Mouse (Mus musculus) olfactory bulb, adult 2 months (tissue): ENCODE results near the gene Rpl31. TPM values are rescaled to one million over a fixed set of nuclear protein-coding genes. Genes with fewer than 3 reads are reported as not detected.

ENCODE experiments used
- H3K27ac ChIP-seq: fragments of 200-500 bp; 2 replicates; pipeline ENCODE4 v1.5.1; 2012; ENCODE audit warnings: low read depth, low read length; ENCODE audit not compliant: insufficient read depth
- H3K4me1 ChIP-seq: fragments of 200-500 bp; 2 replicates; pipeline ENCODE4 v1.6.1; 2012; ENCODE audit warnings: low read length; ENCODE audit not compliant: control insufficient read depth, insufficient read depth
- H3K4me3 ChIP-seq: fragments of 200-500 bp; 2 replicates; pipeline ENCODE4 v1.5.1; 2012; ENCODE audit warnings: mild to moderate bottlenecking, low read depth, low read length, moderate library complexity; ENCODE audit not compliant: insufficient read depth
- CTCF ChIP-seq: fragments of 200-500 bp; IDR thresholded peaks from 2 replicates; pipeline ENCODE4 v1.5.1; 2012; ENCODE audit warnings: low read depth, mild to moderate bottlenecking, low read length, moderate library complexity; ENCODE audit not compliant: insufficient read depth
- POLR2A ChIP-seq: fragments of 200-500 bp; IDR thresholded peaks from 2 replicates; pipeline ENCODE4 v1.6.1; 2012; ENCODE audit warnings: mild to moderate bottlenecking, low read depth, low read length, moderate library complexity; ENCODE audit not compliant: insufficient read depth
- WGBS: fragments of 180-500 bp; shearing (Covaris S2); methylation state at CpG from one replicate; pipeline ENCODE4 v1.1.7; 2018; 5-methylcytosine and 5-hydroxymethylcytosine counted together
- polyA plus RNA-seq: library from polyadenylated mRNA; stranded (reverse); fragments of >200 nt; gene quantifications from 2 replicates; pipeline ENCODE4 v1.2.4, GENCODE M21; 2012; ENCODE audit warnings: low replicate concordance; ENCODE audit not compliant: missing spikeins, insufficient read depth, insufficient read length

Gene Rpl31
- polyA plus RNA-seq, 1 experiment: 807 TPM

DNA sequence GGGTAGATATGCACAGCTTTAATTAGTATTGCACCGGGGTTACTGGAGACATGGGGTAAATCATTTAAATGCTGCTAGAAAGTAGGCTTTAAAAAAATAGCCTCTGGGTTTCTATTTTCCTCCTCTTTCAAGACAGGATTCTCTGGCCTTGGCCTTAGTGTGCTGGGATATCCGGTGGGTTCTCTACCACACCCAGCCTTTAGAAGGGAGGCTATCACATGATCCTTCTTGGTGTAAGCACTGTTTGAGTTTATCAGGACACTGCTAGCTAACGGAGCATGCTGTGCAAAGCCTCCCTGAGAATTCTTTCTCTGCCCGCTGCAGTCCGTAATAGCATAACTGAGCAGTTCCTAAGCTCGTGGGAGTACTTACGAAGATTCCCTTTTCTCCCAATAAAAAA lies 18.2 kb upstream of the Rpl31 start:
- 82% methylated on average over 7 of the region's 7 CpGs for WGBS
- TF ChIP-seq CTCF (no peak), POLR2A (no peak)
- H3K4me3 ChIP-seq: no peak overlapping the region
- no peak overlapping the region for H3K27ac ChIP-seq
- no peaks in the 10 kb centered on the region for H3K4me1 ChIP-seq

DNA sequence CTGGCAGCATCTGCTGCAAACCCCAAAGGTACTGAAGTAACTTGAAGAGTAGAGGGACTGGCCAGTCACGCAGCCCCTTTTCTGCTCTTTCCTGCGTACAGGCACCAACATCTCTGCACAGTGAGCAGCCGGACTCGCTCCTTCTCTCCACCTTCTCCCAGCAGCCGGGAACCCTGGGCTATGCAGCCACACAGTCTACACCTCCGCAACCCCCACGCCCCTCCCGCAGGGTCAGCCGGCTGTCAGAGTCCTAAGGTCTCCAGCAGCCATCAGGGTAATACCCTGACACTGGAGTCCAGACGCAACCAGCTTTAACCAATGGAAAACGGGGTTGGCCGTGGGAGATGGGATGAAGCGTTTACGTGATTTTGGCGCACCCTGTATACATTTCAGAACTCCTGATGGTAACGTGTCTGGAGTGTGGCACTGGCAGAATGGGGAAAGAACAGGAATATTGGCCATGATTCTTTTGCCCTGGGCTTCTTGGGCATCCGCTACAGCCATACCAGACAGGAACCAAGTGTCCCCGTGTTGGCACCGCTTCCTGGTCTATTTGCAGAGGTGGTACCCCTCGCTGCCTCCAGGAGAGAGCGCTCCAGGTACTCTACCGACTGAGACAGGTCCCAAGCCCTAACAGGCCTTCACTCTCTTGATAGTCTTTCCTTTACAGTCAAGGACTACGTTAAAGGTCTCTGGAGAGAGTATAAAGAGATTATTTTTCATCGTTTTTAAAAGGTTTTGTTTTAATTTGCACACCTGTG lies 5.7 kb upstream of the Rpl31 start:
- Histone ChIP-seq H3K4me1 (no peaks in the 10 kb centered on the region), H3K27ac (no peak overlapping the region), H3K4me3 (no peak overlapping the region)
- TF ChIP-seq POLR2A (no peak), CTCF (no peak)
- WGBS: 52% methylated on average over 24 of the region's 24 CpGs

DNA sequence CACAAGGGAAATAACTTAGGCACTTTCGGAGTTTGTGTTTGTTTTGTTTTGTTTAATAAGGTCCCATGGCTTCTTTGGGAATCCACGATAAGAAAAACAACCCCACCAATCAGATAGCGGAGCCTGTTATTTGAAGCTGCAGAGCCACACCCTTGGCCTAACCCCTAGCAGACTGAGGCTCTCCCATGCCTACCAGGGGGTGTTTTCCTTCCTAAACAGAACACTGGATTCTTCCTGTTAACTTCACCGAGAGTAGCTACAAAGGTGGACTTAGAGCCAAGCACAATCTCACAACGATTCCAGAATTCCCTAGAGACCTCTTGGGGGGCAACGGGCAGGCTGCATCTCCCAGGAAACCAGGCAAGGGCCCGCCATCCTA lies 5.1 kb upstream of the Rpl31 start:
- 73% methylated on average over 7 of the region's 7 CpGs for WGBS
- Histone ChIP-seq H3K27ac (no peak overlapping the region), H3K4me1 (no peaks in the 10 kb centered on the region; the same call in 1 of the 2 replicates), H3K4me3 (no peak overlapping the region)
- TF ChIP-seq POLR2A: no peak

DNA sequence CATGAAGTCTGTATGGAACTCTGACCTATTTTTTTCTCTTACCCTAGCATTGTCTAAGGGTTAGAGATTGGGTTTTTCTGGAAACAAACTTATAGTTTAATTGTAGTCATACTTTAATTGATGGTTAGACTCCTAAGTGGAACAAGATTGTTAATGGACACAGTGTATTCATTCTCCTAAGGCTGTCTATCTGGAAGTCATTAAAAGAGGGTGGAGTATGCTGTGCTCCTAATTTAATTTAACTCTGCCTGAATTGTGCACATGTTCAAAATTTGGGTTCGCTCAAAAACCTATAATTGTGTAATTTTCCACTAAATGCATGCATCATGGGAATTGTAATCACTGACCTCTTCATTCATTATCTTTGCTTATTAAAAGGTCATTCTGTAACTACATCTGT lies 2.1 kb upstream of the Rpl31 start:
- no peak overlapping the region for H3K4me3 ChIP-seq

DNA sequence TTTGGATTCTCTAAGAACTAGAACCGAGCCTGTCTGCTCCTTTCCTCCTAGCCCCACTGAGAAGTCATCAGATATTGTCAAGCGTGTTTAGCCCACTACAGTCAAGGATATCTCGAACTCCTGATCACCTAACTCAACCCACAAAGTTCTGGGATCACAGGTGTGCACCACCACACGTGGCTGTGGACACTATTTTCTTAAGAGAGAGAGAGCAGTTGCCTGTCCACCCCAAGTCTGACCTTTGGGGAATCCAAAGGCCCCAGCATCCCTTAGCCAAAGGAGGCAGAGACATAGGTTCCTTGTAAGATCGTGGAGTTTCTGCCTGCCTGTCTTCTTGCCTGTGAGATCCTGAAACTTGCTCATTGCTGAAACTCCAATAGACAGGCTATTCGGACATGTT lies 597 bp upstream of the Rpl31 start:
- TF ChIP-seq CTCF (no peak), POLR2A (no peak)
- peak overlapping the region; percentile 52 for H3K4me3 ChIP-seq
- WGBS: 17% methylated on average over 6 of the region's 6 CpGs
- H3K27ac ChIP-seq: peak overlapping the region; percentile 55; the same call in 1 of the 2 replicates
- no peaks in the 10 kb centered on the region; the same call in 1 of the 2 replicates for H3K4me1 ChIP-seq

More for the DNA sequence above, 2.1 kb upstream of the Rpl31 start:
- TF ChIP-seq POLR2A (no peak), CTCF (no peak)
- 75% methylated on average over 1 of the region's 1 CpGs for WGBS
- Histone ChIP-seq H3K27ac (no peak overlapping the region), H3K4me1 (no peaks in the 10 kb centered on the region; the same call in 1 of the 2 replicates)

DNA sequence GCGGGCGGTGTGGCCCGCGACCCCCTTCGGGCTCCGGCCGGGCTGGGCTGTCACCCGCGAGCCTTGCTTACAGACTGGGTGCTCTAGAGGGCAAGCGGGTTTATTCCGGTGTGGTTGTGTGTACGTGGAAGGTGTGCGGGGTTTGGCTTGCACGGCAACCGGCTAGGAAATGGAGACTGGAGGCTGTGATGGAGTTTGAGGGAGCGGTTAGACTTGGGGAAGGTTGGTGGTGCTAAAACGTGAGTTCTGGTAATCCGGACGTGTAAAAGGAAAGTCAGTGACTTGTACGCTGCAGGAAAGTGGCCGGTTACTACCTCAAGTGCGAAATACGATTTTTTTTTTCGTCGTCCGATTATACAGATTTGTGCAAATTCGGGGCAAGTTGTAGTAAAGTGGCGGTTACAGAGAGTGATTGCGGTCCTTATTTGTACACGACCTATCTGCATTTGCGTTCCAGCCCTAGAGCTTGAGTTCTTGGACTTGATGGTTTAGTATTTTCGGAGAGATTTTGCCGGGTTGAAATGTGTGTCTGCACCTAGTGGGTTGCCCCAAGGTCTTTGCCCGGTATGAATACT lies 712 bp downstream of the Rpl31 start:
- TF ChIP-seq CTCF: no peak
- TF ChIP-seq POLR2A: no peak
- no peaks in the 10 kb centered on the region; the same call in 1 of the 2 replicates for H3K4me1 ChIP-seq
- peak overlapping the region; percentile 48 for H3K27ac ChIP-seq
- under 1% methylated on average over 34 of the region's 34 CpGs for WGBS
- H3K4me3 ChIP-seq: peak overlapping the region; percentile 91

DNA sequence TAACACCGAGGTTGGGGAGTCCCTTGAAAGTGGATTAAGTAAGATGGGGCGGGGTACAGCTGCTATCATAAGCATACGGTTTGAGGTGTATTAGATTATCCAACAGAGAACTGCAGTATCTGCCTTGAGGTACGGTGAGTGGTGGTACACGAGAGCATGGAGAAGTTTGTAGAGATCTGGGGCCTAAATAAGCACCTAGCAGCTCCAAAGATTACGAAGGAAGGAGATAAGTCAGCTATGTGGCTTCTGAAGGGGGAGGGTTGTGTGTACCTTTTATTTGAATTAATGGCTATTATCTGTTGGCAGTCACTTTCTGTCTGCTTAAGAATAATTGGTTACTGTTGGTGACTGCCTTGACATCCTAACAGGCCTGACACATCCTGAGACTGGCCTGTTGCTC lies 2.8 kb downstream of the Rpl31 start:
- H3K4me3 ChIP-seq: no peak overlapping the region
- 80% methylated on average over 6 of the region's 6 CpGs for WGBS
- H3K4me1 ChIP-seq: no peaks in the 10 kb centered on the region; the same call in 1 of the 2 replicates
- TF ChIP-seq POLR2A (no peak), CTCF (no peak)
- H3K27ac ChIP-seq: no peak overlapping the region

DNA sequence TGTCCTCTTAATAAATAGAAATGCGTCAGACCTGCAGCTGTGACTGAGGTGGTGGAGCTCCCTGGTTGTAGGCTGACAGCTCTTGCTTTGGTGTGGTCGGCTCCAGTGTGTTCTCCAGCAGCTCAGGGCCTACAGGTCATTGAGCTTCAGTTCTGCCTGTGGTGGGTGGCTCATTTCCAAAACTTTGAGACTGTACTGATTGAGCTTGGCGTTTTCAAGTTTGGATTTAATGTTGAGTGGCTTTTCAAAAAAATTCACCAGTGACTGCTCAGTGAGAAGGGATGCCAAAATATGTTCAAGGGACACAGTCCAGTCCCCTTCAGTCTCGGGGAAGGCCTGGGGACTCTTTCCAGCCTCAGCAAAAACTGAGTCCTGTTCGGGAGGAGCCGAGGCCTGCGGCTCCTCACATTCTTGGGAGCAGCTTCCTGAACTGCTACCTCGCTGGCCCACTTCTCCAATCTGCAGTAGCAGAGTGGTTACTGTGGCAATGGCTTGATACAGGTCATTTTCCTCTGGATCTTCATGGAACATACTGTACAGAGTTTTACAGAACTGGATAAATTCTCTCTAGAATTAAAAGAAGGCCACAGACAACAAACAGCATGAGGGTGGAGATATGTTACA lies 4.7 kb downstream of the Rpl31 start:
- Histone ChIP-seq H3K27ac (no peak overlapping the region), H3K4me3 (no peak overlapping the region), H3K4me1 (no peaks in the 10 kb centered on the region)
- WGBS: 47% methylated on average over 8 of the region's 8 CpGs
- no peak for TF ChIP-seq CTCF
- TF ChIP-seq POLR2A: no peak

DNA sequence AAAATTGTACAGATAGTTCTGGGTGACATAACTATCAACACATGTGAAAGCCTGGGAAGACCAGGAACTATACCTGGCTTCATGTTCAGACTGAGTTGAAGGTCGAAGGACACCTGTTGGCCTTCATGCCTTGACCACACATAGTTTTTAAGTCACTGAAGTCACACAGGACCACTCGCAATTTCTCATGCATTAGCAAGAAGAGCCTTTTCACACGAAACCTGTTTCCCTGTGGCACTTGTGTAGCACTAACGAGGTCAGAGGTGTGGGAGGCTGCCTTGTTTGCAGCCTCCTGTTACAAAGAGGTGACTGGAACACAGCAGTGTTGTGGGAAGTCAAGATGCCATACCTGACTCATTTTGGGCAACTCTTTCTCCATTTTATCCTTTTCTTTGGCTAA lies 5.7 kb downstream of the Rpl31 start:
- WGBS: 63% methylated on average over 4 of the region's 4 CpGs
- no peak overlapping the region for H3K27ac ChIP-seq
- no peak for TF ChIP-seq CTCF
- no peak for TF ChIP-seq POLR2A
- H3K4me1 ChIP-seq: no peaks in the 10 kb centered on the region
- H3K4me3 ChIP-seq: no peak overlapping the region
